Mouse (Mus musculus): ENCODE results near the gene Slc35d1.
"Not testable (repeated sequence)": the region's sequence is repeated elsewhere in the genome, so short reads cannot be mapped to it uniquely, and the experiment has no call there.

Gene Slc35d1

DNA sequence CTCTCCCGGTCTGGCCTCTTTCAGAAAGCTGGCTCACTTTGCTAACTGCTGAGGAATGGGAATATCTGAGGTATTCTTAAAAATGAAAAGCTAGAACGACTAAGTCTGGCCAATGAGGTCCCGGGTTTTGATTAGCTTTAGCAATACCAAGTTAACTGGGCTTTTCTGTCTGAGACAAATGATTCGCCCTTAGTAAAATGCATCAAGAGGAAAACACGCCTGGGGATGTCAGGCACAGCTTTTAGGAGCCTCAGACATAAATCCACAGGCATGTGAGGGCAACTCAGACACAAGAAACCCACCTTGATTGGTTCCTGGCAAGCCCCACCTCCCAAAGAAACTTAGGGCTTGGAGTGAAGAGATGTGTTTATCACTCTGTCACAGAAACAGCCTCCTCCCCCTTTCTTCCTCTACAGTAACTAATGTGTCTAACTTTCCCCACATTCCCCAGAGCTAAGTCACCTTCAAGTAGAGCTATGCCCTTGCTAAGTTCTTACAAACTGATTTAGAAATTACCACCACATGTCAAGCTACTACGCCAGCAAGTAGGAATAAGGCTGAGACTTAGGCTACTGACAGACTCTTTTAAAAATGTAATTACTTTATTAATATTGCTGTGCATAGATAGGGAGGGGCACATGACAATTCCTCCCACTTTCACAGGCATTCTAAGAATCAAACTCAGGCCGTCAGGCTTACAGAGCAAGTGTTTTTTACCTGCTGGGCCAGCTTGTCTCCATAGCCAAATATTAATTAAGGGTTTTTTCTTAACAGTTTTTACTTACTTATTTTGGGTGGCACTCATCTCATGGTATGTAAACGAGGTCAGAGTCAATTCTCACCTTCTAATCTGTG is 26.0 kb downstream of the Slc35d1 start:
- no peak for DNase-seq (ENCODE audit: extremely low read depth, low read depth)

DNA sequence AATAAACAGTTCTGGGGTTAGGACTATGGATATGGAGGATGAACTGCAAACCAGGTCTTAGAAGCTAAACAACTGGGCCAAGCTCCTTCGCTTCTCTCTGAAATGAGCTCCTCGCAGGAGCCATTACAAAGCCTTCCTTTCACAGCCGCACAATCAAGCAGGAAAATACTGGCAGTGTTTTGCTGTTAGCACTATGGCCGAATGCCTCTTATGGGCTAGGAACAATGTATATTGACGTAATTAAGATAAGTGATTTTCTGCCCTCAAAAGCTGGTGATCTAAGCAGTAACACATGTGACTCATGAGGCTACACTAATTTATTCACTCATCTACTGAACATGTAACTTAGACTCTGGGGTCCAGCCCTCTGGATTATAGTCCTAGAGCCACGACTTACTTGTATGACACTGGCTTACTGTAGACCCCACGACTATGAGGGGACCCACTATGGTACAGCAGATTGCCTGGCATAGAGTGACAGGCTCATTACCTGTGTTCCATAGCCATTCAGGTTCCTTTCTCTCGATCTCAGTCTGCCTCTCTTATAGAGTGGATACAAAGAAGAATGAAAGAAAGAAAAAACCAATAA is 34.6 kb downstream of the Slc35d1 start:
- DNase-seq (ENCODE audit: extremely low read depth, low read depth) = no peak

DNA sequence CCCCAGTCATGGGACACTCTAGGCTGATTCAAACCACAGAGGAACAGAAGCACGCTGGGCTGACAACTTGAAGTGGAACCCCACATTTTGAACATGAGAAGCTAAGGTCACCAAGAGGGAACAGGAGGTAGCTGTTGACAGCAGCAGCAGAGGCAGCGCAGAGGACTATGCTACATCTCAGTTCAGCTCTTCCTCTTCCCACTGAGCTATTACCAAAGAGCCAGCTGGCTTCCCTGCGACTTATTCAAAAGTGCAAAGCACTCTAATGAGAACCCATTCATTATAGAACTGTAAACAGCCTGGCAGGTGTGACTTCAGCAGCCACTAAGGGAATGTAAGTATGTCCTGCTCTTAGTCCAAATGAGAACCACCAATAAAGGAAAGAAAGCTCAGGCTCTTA is 35.4 kb downstream of the Slc35d1 start:
- no peak for DNase-seq (ENCODE audit: extremely low read depth, low read depth)

DNA sequence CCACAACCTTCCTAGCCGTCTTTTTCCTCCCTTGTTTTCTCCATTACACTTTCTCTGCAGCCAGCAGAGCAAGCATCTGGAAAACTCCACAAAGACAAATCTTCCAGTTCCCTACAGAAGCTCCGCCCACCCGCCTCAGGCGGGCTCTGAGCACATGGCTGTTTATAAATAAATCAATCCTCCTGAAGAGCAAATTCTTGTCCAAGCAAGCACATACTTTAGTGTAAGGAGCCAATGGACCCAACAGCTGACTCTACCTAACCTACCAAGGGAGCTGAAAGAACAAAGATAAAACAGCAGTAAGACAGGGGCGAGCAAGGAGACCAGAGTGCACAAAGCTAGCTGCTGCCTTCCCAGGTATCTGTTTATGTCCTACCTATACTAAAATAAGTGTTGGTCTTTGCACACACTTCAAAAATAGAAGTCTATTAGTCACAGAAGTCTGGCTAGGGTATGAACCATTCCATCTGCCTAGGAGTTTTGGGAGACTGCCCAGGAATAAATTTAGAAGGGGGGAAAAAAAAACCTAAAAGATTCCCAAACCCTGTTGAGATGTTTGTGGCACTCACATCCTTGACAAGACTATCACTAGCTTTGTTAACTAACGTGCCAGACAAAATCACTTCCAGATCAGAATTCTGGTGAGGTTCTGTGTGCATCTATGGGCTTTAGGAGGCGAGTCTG is 36.2 kb downstream of the Slc35d1 start:
- DNase-seq (ENCODE audit: extremely low read depth, low read depth) = no peak

DNA sequence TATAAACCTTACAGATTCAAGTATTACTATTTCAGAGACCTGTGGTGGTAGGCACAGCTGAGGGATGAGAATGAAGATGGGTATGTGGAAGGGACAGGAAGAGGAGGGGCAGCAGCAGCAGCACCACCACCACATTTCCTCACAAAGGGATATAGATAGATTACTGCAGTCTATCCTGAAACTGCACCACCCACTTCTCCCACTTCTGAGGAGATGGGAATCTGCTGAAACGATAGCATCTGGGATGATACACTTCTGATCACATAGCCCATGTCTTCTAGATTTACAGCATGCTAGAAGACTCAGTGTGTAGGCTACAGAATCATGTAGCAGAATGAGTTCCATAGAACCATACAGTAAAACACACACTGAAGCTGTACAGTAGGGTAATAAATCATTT is 37.3 kb downstream of the Slc35d1 start:
- DNase-seq (ENCODE audit: extremely low read depth, low read depth) = no peak

DNA sequence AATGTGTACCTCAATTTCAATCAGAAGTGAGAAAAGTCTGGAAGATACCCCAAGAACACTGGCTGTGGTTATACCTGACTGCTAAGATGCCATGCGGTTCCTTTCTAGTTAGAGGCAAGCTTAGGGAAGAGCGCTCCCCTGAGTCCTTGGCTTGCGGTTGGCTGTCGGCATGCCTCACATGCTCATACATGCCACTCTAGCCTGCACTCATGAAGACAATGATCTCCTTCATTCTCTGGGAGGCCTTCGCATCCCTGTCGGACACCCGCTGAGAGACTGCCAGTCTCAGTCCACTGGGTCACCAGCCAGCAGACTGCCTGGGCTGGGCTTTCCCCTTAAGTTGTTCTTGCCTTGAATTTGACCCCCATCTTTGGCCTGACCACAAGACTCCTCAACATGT is 41.0 kb downstream of the Slc35d1 start:
- no peak for DNase-seq (ENCODE audit: extremely low read depth, low read depth)

DNA sequence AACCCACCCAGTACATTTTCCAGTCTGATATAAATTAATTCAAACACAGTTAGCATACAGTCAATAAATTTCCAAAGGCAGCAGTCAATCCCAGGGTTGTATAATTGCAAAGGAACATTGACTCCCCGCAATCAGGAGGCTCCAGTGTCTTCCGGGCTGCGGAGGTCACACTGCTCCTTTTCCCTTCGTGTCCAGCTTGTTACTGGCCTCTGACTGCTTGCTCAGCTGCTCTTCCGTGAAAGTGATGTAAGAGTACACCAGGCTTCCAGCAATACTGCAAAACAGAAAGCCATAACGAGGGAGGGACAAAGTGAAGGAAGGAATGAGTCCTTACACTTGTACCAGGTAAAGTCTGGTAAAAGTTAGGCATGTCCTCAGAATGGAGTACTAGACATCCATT is 41.5 kb downstream of the Slc35d1 start:
- no peak for DNase-seq (ENCODE audit: extremely low read depth, low read depth)

DNA sequence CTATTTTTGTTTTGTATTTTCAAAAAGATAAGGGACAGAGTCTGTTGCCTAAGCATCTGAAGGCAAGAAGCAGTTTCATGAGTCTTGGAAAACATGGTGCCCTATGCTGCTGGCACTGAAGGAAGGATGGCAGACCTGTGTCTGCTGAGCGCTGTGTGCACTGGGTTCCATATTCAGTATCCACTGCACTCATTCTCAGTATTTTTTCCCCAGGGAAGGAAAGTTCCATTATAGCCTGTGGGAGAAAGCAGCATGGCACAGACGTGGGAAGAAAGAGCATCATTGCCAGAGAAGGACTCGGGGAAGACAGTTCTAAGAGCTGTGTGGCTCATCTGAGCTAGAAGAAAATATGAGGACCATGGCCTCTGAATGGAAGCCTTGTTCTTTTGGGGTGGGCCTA is 43.7 kb downstream of the Slc35d1 start:
- DNase-seq (ENCODE audit: extremely low read depth, low read depth) = no peak

DNA sequence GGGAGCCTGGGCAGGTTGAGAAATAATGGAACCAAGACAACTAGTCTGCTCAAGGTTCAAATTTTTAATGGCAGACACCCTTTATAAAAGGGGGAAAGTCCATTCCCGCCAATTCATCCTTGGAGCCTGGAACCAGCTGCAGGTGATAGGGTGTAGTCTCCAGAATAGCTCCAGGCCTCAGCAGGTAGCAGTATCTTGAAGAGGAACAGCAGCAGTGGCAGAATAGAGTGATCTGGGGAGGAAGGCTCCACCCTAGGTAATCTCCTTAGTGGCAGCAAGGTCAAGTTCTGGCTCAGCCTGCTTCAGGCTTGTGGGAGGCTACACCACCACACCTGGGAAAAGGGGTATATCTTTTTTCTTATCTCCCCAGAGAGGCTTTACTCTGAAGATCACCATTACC is 48.8 kb downstream of the Slc35d1 start:
- DNase-seq (ENCODE audit: extremely low read depth, low read depth) = not testable (repeated sequence)

DNA sequence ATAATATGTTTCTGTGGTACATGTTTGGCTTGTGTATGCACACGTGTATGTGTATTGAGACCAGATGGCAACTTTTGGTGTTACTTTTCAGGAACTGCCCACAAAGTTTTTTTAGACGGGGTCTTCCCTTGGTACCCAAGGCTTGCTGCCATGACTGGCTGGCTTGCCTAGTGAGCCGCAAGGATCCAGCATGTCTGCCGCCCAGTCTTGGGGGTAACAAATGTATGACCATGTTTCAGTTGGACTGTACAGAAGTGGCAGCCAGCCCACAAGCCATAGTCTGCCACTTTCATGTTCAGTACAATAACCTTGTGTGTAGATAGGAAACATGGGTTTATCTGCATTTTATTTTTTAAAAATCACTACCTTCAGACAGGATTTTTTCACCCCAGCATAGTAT is 56.2 kb downstream of the Slc35d1 start:
- no peak for DNase-seq (ENCODE audit: extremely low read depth, low read depth)

DNA sequence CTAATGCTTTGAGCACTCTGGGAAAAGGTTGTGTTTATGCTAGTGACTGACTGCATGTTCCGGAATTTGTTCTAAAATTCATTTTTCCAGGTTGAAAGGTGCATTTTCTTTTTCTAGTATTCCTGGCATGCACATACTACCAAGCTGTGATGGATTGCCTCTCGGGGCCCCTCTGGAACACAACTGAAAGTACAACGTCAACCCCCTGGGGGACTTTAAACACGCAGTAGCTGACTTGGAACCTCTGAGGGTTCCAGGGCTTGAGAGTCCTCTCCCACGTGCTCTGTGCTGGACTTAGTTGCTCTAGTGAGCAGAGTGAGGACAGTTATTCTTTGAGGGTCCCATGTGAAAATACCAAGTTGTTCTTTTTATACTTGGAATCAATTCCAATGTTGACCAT is 63.0 kb downstream of the Slc35d1 start:
- no peak for DNase-seq (ENCODE audit: extremely low read depth, low read depth)

DNA sequence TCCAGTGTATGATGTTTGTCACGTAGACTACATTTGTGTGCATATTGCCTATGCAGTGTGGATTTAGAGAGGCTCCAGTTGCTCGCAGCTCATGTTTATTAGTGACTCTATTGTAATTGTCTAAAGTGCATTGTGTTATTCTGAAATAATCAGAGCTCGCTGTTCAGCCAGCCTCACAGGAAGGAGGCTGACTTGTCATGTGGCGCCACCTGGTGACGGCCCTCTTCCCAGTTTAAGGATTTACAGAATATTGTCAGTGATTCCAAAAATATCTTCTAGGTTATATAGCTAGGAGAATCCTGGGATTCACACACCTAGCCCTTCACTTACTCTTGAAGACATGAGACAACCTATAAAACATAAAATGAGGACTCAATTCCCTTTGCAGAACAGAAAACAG is 68.6 kb downstream of the Slc35d1 start:
- DNase-seq (ENCODE audit: extremely low read depth, low read depth) = no peak

DNA sequence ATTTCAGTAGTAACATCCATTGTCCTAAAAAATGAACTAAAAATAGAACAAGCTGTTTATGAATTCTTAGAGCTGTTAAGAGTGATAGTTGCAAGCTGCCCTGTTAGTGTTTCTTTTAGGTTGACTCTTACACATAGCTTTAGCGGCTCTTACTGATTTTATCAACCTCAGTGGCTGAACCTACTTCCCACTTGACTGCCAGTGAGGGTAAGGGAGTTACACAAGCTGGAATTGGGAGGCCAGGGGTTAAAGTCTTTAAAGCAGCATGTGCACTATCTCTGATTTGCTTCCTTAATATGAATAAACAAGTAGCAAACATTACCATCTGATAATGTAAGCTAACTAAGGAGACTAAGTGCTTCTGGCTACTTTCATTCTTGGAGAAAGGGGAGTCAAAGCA is 78.0 kb downstream of the Slc35d1 start:
- DNase-seq (ENCODE audit: extremely low read depth, low read depth) = no peak

DNA sequence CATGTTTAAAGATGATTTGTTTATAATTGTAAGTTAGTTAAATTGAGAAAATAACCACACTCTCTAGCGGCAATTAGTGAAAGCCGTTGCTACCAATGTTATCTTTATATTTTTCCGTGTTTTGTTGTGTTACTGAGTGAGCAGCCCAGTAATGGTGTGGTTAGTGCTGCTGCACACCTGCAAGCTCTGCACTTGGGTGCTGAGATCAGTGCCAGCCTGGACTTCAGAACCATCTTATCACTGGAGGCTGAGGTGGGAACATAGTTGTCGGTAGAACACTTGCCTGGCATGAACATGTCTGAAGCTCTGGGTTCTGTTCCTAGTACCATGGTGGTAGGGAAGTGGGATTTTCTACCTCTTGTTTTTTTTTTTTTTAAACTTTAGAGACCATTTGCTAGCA is 88.4 kb downstream of the Slc35d1 start:
- no peak for DNase-seq (ENCODE audit: extremely low read depth, low read depth)

DNA sequence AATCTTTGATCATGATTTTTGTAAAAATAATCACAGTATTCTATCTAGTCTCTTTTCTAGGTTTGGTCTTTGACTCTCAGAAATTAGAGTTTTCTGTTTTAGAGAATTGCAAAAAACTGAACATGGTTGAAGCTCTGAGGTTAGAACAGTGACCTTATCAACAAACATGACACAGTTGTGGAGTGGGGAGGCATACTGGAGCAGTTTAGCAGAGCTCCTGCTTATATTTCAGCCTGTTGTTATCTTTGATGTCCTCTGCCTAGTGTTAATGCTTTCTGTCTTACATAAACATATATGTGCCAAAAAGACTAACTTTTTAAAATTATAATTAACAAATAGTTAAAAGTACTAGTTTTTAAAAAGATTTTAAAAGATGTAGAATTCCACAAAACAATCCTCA is 91.4 kb downstream of the Slc35d1 start:
- DNase-seq (ENCODE audit: extremely low read depth, low read depth) = peak; percentile 26

DNA sequence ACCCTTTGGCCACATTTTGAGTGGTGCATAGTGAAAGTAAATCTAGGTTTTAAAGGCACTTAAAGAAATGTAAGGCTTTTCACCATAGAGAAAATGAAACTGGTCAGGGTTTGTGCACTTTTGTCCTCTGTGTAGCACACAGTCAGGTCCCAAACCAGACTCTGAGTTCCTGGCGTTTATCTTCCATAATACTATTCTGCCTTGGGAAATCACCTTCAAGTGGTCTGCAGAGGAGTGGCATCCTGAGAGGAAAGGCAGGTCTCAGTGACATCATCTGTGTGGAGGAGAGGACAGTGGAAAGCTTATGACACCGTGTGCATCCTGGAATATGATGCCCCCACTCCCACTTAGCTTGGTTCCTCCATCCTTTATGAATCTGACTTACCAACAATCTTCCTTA is 91.9 kb downstream of the Slc35d1 start:
- no peak for DNase-seq (ENCODE audit: extremely low read depth, low read depth)

DNA sequence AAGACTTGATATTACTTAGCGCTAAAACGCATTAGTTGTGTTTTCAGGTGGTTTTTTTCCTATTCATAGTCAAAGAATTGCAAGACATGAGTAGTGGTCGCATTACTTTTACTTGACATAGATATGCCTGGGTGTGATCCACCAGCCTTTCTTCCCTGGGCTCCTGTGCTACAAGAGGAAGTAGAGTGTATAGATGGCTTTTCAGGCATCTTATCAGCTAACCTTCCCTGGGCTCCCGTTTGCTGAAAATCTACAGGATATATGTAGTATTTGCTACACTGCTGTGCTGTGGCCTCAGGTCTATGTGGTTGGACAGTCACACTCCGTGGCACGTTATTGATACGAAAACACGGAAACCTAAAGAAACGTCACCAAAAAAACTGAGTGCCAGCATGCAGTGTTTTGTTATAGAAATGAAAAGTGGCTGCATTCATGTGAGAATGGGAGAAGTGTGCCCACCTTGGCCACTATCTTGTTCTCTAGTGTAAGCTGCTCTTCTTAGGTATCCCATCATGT is 94.0 kb downstream of the Slc35d1 start:
- DNase-seq (ENCODE audit: extremely low read depth, low read depth) = peak; percentile 64
